Mouse (Mus musculus) embryonic fibroblast, embryonic 13.5 days (primary cell): Measurements from ENCODE around the gene Zfp536. TPM values are rescaled to one million over a fixed set of nuclear protein-coding genes. Genes with fewer than 3 reads are reported as not detected.

Source experiments
- H3K27ac ChIP-seq: 2 replicates; pipeline ENCODE4 v1.5.1; 2012; ENCODE audit warnings: low read length, control low read depth, inconsistent platforms; ENCODE audit not compliant: insufficient read depth
- H3K4me1 ChIP-seq: 2 replicates; pipeline ENCODE4 v1.6.1; 2011; ENCODE audit warnings: low read length; ENCODE audit not compliant: control insufficient read depth, insufficient read depth
- H3K4me3 ChIP-seq: 2 replicates; pipeline ENCODE4 v1.5.1; 2011; ENCODE audit warnings: mild to moderate bottlenecking, control low read depth, low read length; ENCODE audit not compliant: insufficient read depth
- CTCF ChIP-seq: IDR thresholded peaks from 2 replicates; pipeline ENCODE4 v1.5.1; 2011; ENCODE audit warnings: mild to moderate bottlenecking, control low read depth, low read length, moderate library complexity, borderline replicate concordance; ENCODE audit not compliant: insufficient read depth
- POLR2A ChIP-seq: IDR thresholded peaks from 2 replicates; pipeline ENCODE4 v1.6.1; 2011; ENCODE audit warnings: low read depth, mild to moderate bottlenecking, control low read depth, low read length, moderate library complexity
- polyA plus RNA-seq: library from polyadenylated mRNA; stranded (reverse); fragments of >200 nt; gene quantifications from 2 replicates; pipeline ENCODE4 v1.2.4, GENCODE M21; 2011; ENCODE audit warnings: low read depth; ENCODE audit not compliant: missing spikeins, insufficient read length

Zfp536 gene
- polyA plus RNA-seq, 1 experiment: 1.4 TPM

DNA sequence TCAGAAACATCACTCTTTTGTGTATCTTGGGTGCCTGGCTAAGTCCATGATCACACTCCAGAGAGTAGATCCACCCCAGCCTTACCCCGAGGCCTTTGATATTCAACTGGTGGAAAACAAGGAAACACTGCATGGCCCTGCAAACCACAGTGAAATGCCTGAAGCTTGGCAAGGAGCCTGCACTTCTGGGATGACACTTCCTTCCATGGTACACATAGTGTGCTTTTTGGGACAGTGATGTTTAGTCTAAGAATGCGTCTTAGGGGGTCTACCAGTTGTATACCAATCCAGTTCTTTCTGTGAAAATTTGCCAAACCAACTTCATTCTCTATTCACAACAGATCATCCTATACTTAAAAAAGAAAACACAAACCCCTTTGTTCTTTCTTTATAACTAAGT lies 242.3 kb downstream of the Zfp536 start:
- Histone ChIP-seq H3K4me1 (no peaks in the 10 kb centered on the region), H3K4me3 (no peak overlapping the region), H3K27ac (no peak overlapping the region)
- TF ChIP-seq CTCF: no peak
- no peak for TF ChIP-seq POLR2A

DNA sequence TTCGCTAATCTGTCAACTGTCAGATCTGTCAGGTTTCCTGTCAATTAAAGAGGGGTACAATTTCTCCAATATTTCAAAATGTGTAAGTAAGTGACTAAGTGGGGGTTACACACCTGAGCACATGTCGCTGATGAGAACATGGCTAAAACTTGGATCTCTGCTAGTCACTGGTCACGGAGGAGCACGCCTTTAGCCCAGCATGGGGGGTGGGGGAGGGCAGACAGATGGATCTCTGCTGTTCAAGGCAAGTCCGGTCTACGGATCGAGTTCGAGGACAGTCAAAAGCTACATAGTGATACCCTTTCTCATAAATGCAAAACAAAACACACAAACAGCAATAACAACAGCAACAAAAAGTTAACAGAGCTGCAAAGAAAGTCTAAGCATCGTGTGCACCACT lies 245.1 kb downstream of the Zfp536 start:
- H3K27ac ChIP-seq: no peak overlapping the region
- TF ChIP-seq POLR2A (no peak), CTCF (no peak)

DNA sequence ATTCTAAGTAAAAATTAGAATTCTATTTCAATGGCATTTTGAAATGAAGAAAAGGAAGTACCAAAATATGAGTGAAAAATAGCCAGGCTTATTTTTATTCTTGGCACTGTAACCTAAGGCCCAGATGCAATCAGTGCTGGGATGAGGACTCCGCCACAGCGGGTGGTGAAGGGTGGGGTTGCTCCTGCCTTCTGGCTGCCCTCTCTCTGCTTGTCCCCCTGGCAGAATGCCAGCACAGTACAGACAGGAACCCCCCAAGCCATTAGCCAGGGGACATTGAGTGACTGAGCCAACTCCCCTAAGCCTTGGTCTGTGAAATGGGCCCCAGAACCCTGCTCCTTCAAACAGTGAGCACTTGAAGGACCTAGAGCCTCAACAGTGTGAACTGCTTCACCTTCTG lies 245.6 kb downstream of the Zfp536 start:
- Histone ChIP-seq H3K4me1 (no peaks in the 10 kb centered on the region), H3K4me3 (no peak overlapping the region), H3K27ac (no peak overlapping the region)
- TF ChIP-seq CTCF (no peak), POLR2A (no peak)

More for the DNA sequence above, 245.1 kb downstream of the Zfp536 start:
- Histone ChIP-seq H3K4me1 (no peaks in the 10 kb centered on the region), H3K4me3 (no peak overlapping the region)

DNA sequence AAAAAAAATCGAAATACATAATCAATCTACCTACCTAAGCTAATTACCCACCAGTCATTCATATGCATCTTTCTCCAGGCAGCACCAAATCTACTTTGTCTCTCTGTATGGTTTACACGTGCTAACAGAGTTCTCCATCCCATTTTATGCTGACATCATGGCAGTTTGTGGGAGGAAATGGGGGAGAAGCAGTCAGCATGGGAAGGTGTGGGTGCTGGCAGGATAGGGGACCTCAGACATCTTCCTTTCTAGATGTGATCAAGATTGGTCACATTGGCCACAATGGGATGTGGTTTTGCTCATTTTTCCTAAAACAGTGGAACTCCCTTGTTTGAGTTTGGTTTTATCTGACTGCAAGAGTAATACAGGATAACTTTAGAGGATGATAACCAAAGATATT lies 252.0 kb downstream of the Zfp536 start:
- no peak for TF ChIP-seq POLR2A
- no peak for TF ChIP-seq CTCF
- no peak overlapping the region for H3K27ac ChIP-seq
- H3K4me3 ChIP-seq: no peak overlapping the region
- H3K4me1 ChIP-seq: no peaks in the 10 kb centered on the region

DNA sequence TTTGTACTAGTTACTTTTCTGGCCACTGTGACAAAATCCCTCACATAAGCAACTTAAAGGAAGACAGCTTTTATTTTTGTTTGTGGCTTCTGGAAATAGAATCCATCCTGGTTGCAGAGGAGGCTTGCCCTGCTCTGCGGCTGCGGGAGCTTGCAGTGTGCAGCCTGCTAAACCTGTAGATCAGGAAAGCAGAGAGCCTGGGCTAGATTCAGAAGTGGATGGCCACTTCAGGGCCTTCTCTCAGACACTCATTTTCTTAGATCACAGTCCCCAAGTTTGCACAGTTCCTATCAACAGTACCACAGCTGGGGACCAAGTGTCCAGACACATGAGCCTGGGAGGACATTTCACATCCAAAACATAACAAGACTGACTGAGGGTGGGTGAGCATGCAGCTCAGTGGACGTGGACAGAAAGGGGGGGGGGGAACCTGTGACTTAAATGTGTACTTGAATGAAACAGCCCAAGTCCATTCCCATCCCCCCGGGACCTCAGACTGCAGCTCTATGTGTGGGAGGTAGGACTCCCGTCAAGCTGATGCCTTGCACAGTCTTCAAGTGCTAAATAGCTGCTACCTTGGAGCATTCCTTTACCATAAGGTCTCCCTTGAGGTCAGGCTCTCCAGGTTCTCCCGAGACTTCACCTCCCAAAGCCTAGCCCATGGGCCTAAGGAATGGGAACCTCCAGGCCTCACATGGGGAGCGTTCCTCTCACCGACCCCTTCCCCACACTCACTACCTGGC lies 262.3 kb downstream of the Zfp536 start:
- peaks cover 3% of the 10 kb centered on the region; the same call in 1 of the 2 replicates for H3K4me1 ChIP-seq
- H3K4me3 ChIP-seq: no peak overlapping the region
- H3K27ac ChIP-seq: no peak overlapping the region
- TF ChIP-seq POLR2A (no peak), CTCF (no peak)

DNA sequence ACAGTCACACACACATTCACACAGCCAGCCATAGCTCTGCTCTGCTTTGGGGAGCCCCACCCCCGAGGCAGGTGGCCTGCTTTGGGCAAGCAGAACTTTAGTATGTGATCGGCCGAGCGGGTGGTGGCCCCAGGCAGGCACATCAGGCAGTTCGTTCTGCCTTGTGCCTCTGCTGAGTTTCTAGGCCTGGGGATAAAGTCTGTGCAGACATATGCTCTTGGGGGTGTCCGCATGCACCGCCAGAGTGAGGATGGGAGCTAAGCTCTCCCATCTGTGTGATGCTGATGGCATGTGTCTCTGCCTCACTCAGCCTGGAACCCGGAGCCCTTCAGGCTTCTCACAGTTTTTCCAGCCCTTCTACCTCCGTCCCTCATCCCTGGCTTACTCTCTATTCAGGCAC lies 263.7 kb downstream of the Zfp536 start:
- TF ChIP-seq POLR2A (no peak), CTCF (no peak)
- no peak overlapping the region for H3K4me3 ChIP-seq
- peaks cover 3% of the 10 kb centered on the region; the same call in 1 of the 2 replicates for H3K4me1 ChIP-seq
- no peak overlapping the region for H3K27ac ChIP-seq

DNA sequence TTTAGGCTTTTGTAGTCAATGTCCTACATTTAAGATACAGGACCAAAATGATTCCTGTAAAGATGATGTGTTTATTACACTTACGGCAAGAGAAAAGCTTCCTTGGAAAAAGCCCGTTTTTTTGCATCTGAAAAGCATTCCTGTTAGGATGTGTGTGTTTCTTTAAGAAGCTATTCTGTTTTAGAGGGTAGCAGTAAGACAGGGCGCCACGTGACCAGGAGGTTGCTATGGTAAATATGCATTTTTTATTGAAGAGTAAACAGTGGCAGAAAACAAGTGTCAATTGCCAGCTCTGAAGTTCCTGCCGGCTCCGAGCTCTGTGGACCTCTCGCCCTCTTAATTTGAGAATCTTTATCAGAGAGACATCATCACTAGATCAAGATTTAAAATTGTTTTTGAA lies 267.9 kb downstream of the Zfp536 start:
- Histone ChIP-seq H3K27ac (no peak overlapping the region), H3K4me3 (no peak overlapping the region), H3K4me1 (no peaks in the 10 kb centered on the region)
- no peak for TF ChIP-seq POLR2A
- TF ChIP-seq CTCF: no peak

DNA sequence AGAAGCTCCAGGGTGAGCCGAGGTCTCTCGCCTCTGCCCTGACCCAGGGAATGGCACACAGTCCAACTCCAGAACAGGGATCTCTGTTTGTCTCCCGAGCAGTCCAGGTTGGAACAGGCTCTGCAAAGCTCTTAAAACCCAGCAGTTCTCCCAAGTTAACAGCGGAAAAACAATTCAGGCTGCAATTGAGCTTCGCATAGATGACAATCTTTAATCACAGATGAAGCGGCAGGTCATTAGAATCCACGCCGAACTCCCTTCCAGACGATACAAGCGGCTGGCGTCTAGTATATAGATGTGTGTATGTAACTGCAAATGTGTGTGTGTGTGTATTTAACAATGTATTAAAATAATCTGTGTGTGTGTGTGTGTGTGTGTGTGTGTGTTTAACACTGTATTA lies 268.3 kb downstream of the Zfp536 start:
- TF ChIP-seq CTCF: no peak
- no peak for TF ChIP-seq POLR2A
- Histone ChIP-seq H3K4me1 (no peaks in the 10 kb centered on the region), H3K27ac (no peak overlapping the region), H3K4me3 (no peak overlapping the region)

DNA sequence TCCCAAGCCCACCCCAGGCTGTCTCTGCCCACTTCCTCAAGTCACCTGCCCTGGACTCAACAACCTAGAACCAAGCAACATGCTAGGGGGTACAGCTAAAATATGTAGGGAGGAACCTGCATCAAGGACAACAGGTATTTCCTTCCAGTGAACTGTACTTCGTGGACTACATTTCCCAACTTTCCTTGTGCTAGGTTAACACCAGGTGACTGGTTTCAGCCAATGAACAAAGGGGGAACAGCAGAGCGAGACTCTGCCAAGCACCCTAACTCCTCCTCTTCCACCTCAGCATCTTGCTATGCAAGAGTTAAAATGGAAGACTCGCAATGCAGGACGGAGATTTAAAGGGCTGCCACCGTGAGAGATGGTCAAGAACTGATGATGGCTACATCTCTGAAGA lies 274.6 kb downstream of the Zfp536 start:
- H3K4me1 ChIP-seq: no peaks in the 10 kb centered on the region
- no peak overlapping the region for H3K4me3 ChIP-seq
- H3K27ac ChIP-seq: no peak overlapping the region
- TF ChIP-seq POLR2A (no peak), CTCF (no peak)

DNA sequence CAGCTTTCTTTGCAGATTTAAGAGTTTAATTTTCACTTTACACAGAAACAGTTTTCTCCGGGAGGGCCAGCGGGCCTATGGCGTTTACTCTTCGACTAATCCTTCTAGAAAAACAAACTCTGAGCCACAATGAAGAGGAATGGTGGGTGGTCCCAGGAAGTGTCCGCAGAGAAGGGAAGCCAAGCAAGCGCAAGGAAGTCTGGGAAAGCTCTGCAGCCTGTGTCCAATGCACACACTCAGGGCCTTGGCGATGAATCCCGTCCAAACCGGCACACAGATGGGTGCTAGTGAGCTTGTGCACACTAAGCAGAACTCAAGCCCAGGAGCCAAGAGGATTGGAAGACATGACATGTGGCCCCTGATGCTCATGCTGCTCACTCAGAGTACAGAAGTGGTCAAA lies 276.9 kb downstream of the Zfp536 start:
- Histone ChIP-seq H3K27ac (no peak overlapping the region), H3K4me3 (no peak overlapping the region), H3K4me1 (no peaks in the 10 kb centered on the region)
- no peak for TF ChIP-seq POLR2A
- TF ChIP-seq CTCF: no peak
